Mouse (Mus musculus) duodenum, adult 2 months (tissue): ENCODE measurements around the gene Sgo1. TPM values are rescaled to one million over a fixed set of nuclear protein-coding genes. Genes with fewer than 3 reads are reported as not detected.

Source experiments
- polyA plus RNA-seq: library from polyadenylated mRNA; depleted of rRNA; stranded (reverse); fragments of >200 nt; gene quantifications from 2 replicates; pipeline ENCODE4 v1.2.3, GENCODE M21; 2012; ENCODE audit warnings: low replicate concordance; rRNA removed

Sgo1 gene
- 0.18 and 0.20 TPM in 2 replicates for polyA plus RNA-seq

DNA sequence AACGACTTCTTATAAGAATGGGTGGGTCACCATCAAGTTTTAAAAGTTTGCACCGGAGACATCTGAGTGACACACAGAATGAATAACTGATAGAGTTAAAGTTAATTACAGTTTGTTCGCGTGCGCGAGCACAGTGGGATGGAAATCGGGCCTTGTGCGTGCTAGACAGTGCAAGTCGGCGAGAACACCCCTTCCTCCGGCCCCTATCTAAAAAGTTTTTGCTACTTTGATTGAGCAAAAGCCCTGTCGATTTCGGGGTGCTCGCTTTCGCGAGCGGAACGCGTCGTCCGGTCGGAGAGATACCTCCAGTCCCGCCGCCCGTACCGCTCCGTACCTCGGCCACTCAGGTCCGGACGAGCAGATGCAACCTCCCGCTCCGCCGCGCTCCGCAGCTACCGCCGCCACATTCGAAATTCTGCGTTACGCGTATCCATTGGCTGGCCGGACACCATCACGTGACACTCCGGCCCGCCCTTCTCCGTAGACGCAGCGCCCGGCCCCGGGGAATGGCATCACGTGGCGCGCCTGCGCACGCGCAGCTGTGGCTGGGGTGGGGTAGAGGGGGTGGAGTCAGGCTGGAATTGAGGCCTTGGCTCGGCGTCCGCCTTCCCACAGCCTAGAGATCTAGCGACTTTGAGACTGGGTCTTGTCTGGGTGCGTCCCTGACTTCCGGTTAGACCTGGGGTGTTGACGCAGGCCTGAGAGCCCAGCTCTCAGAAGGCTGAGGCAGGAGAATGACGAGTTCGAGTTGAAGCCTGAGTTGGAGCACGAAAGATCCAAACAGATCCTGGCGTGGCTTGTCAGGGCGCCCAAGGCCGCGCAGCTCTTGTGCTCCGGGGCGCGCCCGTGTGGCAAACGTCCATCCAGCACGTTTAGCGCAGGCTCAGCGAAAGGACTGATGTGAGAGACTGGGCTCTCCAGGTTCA, at the start of gene Sgo1:
TSS of gene Sgo1 (minus strand) at position 457 of the 926 bp plus-strand sequence.

Other genes starting within 250 kb of the Sgo1 start
- gene Efhb, start 226.0 kb downstream of the Sgo1 start, polyA plus RNA-seq: 0.02 and 0.04 TPM in 2 replicates
- 1.2 and 1.4 TPM in 2 replicates for gene Rab5a, start 210.1 kb downstream of the Sgo1 start, polyA plus RNA-seq
- gene Pp2d1, start 149.9 kb downstream of the Sgo1 start, polyA plus RNA-seq: not detected in 2 replicates
- gene Kat2b, start 122.5 kb downstream of the Sgo1 start, polyA plus RNA-seq: 5.6 and 6.2 TPM in 2 replicates
- gene Sult1c2, start 157.0 kb upstream of the Sgo1 start, polyA plus RNA-seq: 3.1 TPM in 1 of 2 replicates, not detected in the other